Mouse (Mus musculus): ENCODE data around the gene AU040320.

Gene AU040320

DNA sequence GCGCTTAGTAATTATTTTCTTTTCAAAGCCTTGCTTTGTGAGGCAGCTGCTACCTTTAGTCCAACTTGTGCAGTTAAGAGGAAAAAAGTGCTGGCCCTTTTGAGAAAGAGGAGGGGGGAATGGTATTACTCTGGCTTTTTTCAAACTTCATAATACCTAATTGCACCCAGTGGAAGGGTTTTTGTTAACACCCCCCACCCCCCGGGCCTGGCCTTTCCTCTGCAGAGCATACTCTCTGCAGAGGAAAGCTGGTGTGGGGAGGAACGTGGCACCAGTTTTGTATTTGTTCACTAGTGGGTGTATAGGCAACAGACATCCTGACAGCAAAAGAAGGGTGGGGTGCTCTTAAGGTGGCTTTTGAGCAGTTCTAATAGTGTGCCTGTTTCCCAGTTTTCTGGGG lies 28.5 kb downstream of the AU040320 start:
- in situ Hi-C loops (cut with MboI, MseI), result no loop called here

- in situ Hi-C loops (cut with MboI, MseI), result no loop called here
These were observed 29.2 kb downstream of the AU040320 start for GRCm38 (mm10) chr4:126782512-126782911.

GRCm38 (mm10) chr4:126782996-126783395 lies 29.7 kb downstream of the AU040320 start:
- in situ Hi-C loops (cut with MboI, MseI), result no loop called here

- in situ Hi-C loops (cut with MboI, MseI), result no loop called here
These were observed 39.2 kb downstream of the AU040320 start for GRCm38 (mm10) chr4:126792341-126793102.

DNA sequence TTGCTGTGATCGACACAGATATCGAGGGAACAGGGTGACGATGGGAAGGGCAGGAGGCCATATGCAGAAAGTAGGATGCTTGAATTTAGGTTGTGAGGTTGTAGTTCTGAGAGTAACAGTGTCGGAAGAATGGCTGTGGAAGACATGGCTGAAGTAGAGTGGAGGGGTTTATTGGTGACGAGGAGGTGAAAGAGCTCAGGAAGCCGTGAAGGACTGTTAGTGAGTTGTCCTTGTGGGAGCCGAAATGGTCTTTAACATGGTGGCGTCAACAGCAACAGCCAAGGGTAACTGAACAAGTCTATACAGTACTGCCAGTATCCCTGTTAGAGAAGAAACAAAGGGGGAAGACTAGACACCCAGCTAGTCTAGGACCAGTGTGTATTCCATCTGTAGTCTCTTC lies 48.8 kb downstream of the AU040320 start:
- in situ Hi-C loops (cut with MboI, MseI), result no loop called here

- in situ Hi-C loops (cut with MboI, MseI), result no loop called here
These were observed 50.0 kb downstream of the AU040320 start for GRCm38 (mm10) chr4:126803268-126803873.

DNA sequence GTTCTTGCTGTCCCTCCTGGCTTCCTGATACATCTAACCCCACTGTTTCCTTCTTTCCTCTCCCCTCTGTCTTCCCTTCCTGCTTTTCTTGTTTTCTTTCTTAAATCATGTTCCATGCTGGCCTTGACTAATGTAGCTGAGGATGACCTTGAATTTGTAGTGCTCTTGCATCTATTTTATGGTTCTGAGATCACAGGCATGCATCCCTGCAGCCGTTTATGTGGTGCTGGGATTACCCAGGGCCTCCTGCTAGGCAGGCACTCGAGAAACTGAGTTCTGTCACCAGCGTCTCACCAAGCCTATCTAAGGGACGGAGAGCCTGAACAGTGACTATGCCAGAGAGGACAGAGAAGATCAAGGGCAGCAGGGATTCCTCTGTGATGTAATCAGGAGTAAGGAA lies 52.4 kb downstream of the AU040320 start:
- in situ Hi-C loops (cut with MboI, MseI), result no loop called here

- in situ Hi-C loops (cut with MboI, MseI), result no loop called here
These were observed 53.5 kb downstream of the AU040320 start for GRCm38 (mm10) chr4:126806692-126807427.

DNA sequence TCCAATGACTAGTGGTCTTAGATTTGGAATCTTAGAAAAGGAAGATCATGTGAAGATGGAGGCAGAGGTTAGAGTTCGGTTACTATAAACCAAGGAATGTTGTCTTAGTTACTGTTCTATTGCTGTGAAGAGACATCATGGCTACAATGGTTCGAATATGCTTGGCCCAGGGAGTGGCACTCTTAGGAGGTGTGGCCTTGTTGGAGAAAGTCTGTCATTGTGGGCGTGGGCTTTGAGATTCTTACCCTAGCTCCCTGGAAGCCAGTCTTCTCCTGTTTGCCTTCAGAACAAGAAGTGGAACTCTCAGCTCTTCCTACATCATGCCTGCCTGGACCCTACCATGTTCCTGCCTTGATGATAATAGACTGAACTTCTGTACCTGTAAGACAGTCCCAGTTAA lies 57.2 kb downstream of the AU040320 start:
- in situ Hi-C loops (cut with MboI, MseI), result no loop called here

DNA sequence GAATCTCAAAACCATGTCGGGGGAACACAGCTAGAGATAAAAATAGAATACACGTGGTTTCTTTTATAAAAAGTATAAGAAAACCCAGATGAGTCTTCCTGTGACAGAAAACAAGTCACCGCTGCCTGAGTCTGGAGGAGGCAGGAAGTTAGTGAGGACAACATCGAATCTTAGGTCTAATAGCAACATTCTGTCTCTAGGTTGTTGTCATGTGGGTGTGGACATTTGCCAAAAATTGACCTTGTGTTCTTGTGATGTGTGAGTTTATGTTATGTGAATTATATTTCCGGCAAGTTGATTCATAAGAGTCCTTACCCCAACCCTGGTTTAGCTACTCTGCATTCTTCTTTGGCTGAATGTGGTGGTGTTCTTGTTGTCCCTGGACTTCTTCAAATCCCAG lies 59.9 kb downstream of the AU040320 start:
- in situ Hi-C loops (cut with MboI, MseI), result no loop called here

- in situ Hi-C loops (cut with MboI, MseI), result no loop called here
These were observed 61.5 kb downstream of the AU040320 start for GRCm38 (mm10) chr4:126814854-126815253.

GRCm38 (mm10) chr4:126822891-126823882 lies 69.8 kb downstream of the AU040320 start:
- in situ Hi-C loops (cut with MboI, MseI), result no loop called here

- in situ Hi-C loops (cut with MboI, MseI), result no loop called here
These were observed 70.6 kb downstream of the AU040320 start for GRCm38 (mm10) chr4:126823917-126824316.

DNA sequence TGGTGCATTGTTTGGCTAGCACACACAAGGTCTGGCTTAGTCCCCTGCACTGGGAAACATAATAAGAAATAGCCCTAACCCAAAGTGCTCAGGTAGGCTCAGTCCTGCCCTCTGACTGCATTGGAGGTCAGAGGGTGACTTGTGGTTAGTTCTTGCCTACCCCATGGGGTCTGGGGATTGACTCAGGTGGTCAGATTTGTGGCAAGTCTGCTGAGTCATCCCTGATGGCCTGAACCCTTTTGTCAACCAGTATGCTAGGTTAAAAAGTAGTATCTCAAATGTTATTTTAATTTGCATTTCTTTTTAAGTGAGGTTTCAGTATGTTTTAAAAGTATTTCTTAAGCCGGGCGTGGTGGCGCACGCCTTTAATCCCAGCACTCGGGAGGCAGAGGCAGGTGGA lies 77.8 kb downstream of the AU040320 start:
- in situ Hi-C loops (cut with MboI, MseI), result no loop called here

DNA sequence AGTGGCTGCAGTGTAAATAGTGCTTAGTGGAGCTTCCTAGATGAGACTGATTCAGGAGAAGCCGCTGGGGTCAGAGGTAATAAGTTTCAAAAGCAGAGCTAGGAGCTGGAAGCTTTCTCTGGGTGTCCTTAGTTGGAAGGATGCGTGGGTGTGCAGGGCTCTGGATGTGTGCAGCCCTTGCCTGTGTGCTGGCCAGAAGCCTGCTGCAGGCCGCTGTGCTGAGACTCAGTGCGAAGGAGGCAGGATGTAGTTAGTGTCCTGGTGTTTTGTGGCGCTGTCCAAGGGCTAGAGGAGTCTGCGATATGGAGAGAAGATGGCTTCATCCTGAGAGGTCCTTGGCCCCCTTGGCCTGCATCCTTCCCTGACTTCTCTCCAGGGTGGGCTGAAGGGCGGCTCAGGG lies 85.5 kb downstream of the AU040320 start:
- in situ Hi-C loops (cut with MboI, MseI), result no loop called here

GRCm38 (mm10) chr4:126839873-126840272 lies 86.5 kb downstream of the AU040320 start:
- in situ Hi-C loops (cut with MboI, MseI), result no loop called here

GRCm38 (mm10) chr4:126840996-126841560 lies 87.7 kb downstream of the AU040320 start:
- in situ Hi-C loops (cut with MboI, MseI), result no loop called here

DNA sequence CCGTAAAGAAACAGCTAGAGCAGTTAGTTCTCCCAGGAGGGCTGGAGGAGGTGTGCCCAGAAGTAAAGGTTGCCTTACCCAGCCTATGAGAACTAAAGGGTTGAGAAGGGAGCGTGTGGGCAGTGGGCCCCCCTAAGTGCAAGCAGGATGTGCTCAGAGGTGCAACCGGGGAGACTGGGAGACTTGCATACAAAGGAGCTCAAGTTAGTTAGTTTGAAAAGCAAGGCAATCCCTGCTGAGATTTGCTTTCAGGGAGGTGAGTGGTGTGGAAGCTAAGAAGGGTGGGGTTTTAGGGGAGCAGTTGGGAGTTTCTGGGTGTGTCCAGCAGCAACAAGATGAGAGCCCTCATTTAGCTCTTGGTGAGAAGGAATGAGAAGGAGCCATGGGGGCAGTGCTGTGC lies 89.6 kb downstream of the AU040320 start:
- in situ Hi-C loops (cut with MboI, MseI), result no loop called here

DNA sequence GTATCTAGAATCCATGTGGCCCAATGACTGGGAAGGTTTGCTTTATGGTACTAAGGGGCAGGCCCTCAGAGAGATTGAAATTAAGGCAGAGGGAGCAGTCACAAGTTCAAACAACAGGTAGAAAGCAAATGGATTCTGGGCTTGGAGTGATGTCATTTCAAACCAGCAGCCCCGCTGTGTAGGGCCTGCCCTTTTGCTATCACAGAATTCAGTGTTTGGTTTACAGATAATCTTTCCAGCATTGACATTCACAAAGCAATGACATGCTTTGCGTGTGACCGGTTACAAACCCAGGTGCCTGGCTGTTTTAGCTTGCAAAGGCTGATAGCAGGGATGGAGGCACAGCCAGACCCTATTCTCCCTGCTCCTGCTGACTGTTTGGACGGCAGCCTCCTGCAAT lies 92.3 kb downstream of the AU040320 start:
- in situ Hi-C loops (cut with MboI, MseI), result no loop called here

GRCm38 (mm10) chr4:126846971-126847370 lies 93.6 kb downstream of the AU040320 start:
- in situ Hi-C loops (cut with MboI, MseI), result no loop called here

All from regulatory T cell (primary cell).